Mouse (Mus musculus): ENCODE results near the gene Cdkn1c.

Gene Cdkn1c

DNA sequence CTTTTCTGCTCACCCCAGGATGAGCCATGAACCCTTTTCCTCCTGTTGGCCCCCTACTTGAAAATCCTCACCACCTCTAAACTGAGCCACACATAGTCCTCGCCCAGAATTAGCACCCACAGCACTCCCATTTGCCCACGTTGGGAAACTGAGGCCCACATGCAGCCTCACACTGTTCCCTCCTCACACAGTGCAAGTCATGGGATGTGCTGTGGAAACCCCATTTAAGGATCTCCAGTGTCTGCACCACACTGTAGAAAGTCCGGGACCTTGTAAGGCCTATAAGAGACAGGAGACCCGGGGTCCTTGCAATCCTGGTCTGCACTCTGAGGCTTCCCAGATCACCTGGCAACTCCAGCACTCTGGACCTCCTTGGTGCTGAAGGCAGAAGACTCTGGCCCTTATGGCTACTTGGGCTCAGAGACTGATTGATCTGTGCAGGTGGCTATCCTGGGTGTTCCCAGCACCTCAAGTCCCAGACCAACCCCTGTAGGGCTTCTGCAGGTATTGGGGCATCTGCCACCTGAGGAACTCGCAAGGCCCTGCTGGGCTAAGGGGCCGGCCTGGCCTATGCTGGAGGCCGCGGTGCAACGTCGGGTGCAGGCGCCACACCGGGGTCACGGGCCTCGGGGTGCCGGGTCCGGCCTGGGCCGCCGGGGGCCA is 23.5 kb downstream of the Cdkn1c start:
- no peak for DNase-seq (ENCODE audit: low spot score)

DNA sequence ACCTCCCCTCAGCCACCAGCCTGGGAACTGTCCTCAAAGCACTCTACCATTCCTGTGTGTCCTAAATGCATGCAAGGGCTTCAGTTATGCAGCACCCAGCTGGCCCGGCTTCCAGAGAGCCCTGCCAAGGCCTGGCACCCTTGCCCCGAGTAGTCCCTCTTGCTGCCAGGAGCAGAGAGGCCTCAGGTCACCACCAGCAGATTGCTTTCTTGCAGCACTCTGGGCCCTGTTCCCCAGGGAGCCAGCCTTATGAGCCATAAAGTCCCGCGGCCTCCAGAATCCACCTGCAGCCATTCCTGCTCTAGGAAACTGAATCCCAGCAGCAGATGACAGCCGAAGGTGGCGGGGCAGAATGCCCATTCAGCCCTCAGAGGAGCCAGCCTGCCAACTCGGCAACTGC is 27.5 kb downstream of the Cdkn1c start:
- no peak for DNase-seq (ENCODE audit: low spot score)

DNA sequence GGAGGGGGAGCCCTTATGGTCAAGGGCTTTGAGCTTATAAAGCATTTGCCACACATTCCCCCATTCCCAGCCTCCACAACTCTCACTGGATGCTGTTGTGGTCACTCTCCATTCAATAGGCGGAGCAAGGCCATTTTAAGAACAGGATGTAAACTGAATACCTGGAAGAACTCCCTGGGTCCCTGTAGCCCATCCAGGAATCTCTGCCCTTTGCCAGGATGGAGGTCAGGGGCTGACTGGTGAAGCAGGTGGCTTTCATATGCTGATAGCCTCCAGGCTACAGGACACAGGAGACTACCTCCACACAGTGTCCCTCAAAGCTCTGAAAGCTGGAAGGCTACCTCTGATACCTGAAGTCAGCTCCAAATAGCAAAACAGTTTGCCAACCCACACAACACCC is 28.2 kb downstream of the Cdkn1c start:
- no peak for DNase-seq (ENCODE audit: low spot score)

DNA sequence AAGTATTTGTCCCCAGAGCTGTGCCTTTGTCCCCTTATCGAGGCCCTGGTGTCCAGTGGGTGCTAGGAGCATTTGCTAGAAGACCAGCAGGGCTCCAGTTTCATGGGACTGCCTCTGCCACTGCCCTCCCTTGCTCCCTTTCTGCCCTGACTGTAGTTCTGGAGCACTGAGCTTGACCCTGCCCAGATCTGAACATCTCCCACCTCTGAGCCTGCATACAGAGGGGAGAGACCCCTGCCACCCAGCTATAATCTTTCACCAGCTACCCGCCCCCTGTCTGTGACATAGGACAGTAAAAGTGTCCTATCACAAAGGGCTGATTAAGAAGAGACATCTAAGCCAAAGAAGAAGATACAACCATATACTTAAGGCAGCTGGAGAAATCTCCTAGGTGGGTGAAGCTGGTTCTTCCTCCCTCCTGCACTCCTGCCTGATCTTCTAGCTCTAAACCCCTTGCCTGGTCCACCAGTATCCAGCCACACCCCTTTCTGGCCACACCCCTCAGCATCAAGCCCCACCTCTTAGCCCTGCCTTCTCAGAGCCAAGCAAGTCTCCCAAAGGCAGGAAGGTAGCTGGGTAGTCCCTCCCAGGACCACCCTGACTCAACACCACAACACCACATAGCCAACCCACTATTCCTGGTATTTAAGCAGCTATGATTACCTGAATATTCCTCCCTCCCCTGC is 31.9 kb downstream of the Cdkn1c start:
- DNase-seq (ENCODE audit: low spot score), result no peak

DNA sequence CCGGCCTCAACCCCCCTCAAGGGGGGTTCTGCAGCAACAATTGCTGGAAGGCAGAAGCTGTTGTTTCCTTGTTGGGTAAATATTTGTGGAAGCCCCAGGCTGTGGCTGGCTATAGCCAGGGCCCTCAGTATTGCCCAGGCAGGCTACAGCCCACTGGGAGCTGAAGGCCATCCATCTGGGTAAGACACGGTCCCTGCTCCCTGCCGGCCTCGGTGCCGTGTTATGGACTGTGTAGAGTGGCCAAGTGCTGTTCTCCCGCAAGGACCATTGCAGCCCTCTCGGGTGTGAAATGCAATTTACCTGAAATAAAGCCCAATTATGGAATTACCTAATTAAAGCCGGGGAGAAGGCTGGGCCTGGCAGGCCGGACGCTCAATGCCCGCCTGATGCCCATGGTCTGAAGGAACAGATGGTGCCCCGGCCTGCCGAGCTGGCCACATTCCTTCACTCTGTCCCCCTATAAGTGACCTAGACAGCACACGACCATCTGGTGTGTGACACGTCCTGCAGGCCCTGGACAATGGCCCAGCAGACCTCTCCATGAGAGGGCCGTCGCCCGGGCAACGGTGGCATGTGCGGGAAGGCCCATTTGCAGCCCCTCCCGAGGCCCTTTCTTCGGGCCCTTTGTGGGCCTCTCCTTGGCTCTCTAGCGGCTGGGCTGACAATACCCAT is 32.6 kb downstream of the Cdkn1c start:
- DNase-seq (ENCODE audit: low spot score), result no peak

DNA sequence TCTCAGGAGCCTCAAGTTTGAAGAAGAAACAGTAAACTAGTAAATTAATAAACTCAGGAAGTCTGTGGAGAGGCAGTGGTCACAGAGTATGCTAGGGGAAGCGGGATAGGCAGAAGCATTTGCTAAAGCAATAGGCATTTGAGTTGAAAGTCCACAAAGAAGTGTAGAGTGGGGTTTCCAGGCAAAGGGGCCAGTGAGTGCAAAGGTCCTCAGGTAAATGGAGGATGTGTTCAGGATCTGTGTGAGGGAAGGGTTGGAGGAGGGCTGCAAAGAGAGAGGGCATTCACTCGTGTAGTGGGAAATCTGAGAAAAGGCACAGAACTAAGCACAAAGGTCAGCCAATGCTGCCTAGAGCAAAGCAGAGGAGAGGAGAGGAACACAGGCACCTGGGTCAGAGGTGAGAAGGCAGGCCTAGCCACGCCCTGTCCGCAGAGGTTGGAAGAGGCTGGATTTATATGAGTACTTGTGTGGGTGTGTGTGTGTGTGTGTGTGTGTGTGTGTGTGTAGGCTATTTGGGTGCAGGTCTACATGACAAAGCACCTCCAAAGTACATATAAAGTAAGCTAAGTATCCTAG is 41.2 kb downstream of the Cdkn1c start:
- no peak for DNase-seq (ENCODE audit: low spot score)

DNA sequence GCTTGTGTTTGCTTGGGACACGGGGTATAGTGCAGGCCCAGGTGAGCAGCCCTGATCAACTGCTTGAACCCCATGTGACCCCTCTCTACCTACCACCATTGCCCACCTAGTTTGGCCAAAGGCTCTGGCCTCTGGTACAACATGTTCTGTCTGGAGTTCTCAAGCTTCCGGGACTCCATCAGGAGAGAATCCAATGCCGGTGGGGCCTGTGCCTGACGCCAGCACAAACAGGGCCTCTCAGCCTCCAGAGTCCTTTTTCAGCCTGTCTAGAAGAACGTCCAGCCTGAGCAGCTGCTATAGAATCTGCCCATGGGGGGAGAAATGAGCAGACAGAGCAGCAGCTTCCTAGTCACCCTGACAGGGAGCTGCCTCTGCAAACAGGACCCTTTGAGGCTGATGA is 43.0 kb downstream of the Cdkn1c start:
- DNase-seq (ENCODE audit: low spot score), result no peak

DNA sequence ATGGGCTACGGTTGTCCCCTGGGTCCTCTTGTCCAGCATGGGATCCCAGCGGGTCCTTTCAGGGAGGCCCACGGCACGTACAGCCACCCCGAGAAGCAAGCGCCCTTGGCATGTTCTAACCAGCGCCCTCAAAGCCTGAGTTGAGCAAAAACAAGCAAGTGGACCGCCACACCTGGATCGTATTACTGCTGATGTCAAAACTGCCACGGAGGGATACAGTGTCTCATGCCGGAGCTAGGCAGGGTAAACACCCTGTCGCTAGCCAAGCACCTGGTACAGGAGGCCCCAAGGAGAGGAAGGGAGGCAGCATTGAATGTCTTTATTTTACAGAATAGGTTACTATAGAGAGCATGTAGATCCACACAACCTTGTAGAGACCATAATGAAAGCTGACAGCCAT is 44.4 kb downstream of the Cdkn1c start:
- no peak for DNase-seq (ENCODE audit: low spot score)

DNA sequence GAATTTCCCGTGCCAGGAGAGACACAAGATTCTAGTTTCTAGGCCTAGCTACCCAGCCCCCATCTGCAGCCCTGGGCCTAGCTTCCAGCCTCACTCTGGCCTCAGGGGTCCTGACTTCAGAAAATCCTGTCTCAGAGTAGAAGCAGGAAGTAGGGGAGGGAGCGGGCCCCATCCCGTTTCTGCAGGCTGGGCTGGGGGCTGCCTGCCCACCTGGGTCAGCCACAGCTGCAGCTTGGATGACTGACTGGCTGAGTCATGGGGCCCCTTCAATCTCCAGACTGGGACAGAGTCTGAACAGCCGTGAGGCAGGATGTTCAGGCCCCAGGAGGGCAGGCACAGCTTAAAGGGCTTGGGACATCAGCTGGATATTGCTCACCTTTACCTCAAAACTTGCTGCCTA is 45.8 kb downstream of the Cdkn1c start:
- DNase-seq (ENCODE audit: low spot score), result no peak

DNA sequence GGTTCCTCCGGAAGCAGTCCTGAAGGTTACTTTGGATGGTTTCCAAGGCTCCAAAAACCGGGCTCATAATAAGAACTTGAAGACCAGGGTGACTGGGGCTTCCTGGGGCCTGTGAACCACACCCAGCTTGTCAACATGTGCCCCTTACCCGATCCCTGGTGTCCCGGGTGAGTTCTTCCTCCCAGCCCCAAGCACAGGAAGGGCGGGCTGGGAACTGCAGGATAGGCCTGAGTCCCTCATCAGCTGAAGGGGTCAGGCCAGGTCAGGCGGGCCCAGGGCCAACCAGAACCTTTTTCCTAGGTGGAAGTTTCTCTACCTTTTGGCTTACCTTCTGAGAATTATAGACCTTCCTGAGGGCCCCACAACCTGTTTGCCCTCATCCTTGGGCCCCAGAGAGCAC is 48.2 kb downstream of the Cdkn1c start:
- DNase-seq (ENCODE audit: low spot score), result no peak

DNA sequence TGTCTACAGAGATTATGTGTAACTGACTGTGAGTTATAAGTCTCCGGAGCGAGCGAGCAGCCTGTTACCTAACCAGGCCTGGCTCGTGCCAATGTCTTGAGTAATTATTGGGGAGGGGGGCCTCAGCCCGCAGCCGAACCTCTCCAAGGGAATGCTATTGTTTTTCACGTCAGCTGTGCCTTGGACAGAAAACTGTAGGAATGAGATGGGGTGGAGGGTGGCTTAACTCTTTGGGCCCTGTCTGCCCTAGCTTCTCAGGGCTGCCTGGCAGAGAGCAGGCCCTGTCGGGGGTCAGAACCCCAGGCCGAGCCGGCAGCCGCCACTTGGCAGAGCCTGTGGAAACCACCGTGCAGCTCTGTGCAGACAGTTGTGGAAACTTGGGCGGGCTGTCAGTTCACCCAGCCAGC is 52.2 kb downstream of the Cdkn1c start:
- DNase-seq (ENCODE audit: low spot score), result no peak
